Mouse (Mus musculus): Measurements from ENCODE around the gene Ppp1r12c.

Ppp1r12c gene

GRCm38 (mm10) chr7:4497271-4497903 lies 4.1 kb downstream of the Ppp1r12c start:
- ATAC-seq (ENCODE audit: insufficient number of reproducible peaks, low FRiP score, low TSS enrichment), result no peak

GRCm38 (mm10) chr7:4496468-4496867 lies 5.0 kb downstream of the Ppp1r12c start:
- ATAC-seq (ENCODE audit: insufficient number of reproducible peaks, low FRiP score, low TSS enrichment), result no peak

GRCm38 (mm10) chr7:4493991-4494390 lies 7.5 kb downstream of the Ppp1r12c start:
- no peak for ATAC-seq (ENCODE audit: insufficient number of reproducible peaks, low FRiP score, low TSS enrichment)

- ATAC-seq (ENCODE audit: insufficient number of reproducible peaks, low FRiP score, low TSS enrichment), result no peak
Observed at GRCm38 (mm10) chr7:4492284-4493224, 8.9 kb downstream of the Ppp1r12c start.

GRCm38 (mm10) chr7:4491308-4491707 lies 10.2 kb downstream of the Ppp1r12c start:
- no peak for ATAC-seq (ENCODE audit: insufficient number of reproducible peaks, low FRiP score, low TSS enrichment)

GRCm38 (mm10) chr7:4482281-4482680 lies 19.2 kb downstream of the Ppp1r12c start:
- ATAC-seq (ENCODE audit: insufficient number of reproducible peaks, low FRiP score, low TSS enrichment), result no peak

GRCm38 (mm10) chr7:4479674-4480073 lies 21.8 kb downstream of the Ppp1r12c start:
- ATAC-seq (ENCODE audit: insufficient number of reproducible peaks, low FRiP score, low TSS enrichment), result no peak

- ATAC-seq (ENCODE audit: insufficient number of reproducible peaks, low FRiP score, low TSS enrichment), result no peak
Observed at GRCm38 (mm10) chr7:4478796-4479291, 22.6 kb downstream of the Ppp1r12c start.

- peak; percentile 87 for ATAC-seq (ENCODE audit: insufficient number of reproducible peaks, low FRiP score, low TSS enrichment)
Observed at GRCm38 (mm10) chr7:4478021-4478795, 23.3 kb downstream of the Ppp1r12c start.

GRCm38 (mm10) chr7:4473940-4474339 lies 27.5 kb downstream of the Ppp1r12c start:
- ATAC-seq (ENCODE audit: insufficient number of reproducible peaks, low FRiP score, low TSS enrichment), result no peak

GRCm38 (mm10) chr7:4471179-4471555 lies 30.3 kb downstream of the Ppp1r12c start:
- ATAC-seq (ENCODE audit: insufficient number of reproducible peaks, low FRiP score, low TSS enrichment), result 0 out of 2 replicates have a peak, but pooled peaks have one; percentile 29

GRCm38 (mm10) chr7:4470275-4471178 lies 31.0 kb downstream of the Ppp1r12c start:
- no peak for ATAC-seq (ENCODE audit: insufficient number of reproducible peaks, low FRiP score, low TSS enrichment)

GRCm38 (mm10) chr7:4467801-4468200 lies 33.7 kb downstream of the Ppp1r12c start:
- no peak for ATAC-seq (ENCODE audit: insufficient number of reproducible peaks, low FRiP score, low TSS enrichment)

- ATAC-seq (ENCODE audit: insufficient number of reproducible peaks, low FRiP score, low TSS enrichment), result no peak
Observed at GRCm38 (mm10) chr7:4464194-4464824, 37.2 kb downstream of the Ppp1r12c start.

- no peak for ATAC-seq (ENCODE audit: insufficient number of reproducible peaks, low FRiP score, low TSS enrichment)
Observed at GRCm38 (mm10) chr7:4460576-4461434, 40.7 kb downstream of the Ppp1r12c start, which contains the start of gene Eps8l1. Gene Eps8l1, plus strand, starts transcription at chr7:4460674.

- ATAC-seq (ENCODE audit: insufficient number of reproducible peaks, low FRiP score, low TSS enrichment), result no peak
Observed at GRCm38 (mm10) chr7:4452644-4453043, 48.8 kb downstream of the Ppp1r12c start.

- no peak for ATAC-seq (ENCODE audit: insufficient number of reproducible peaks, low FRiP score, low TSS enrichment)
Observed at GRCm38 (mm10) chr7:4449211-4449610, 52.3 kb downstream of the Ppp1r12c start.

GRCm38 (mm10) chr7:4448439-4448838 lies 53.0 kb downstream of the Ppp1r12c start:
- ATAC-seq (ENCODE audit: insufficient number of reproducible peaks, low FRiP score, low TSS enrichment), result no peak
